Mouse (Mus musculus) neural tube, embryonic 14.5 days (tissue): ENCODE data around the gene Crebbp. TPM values are rescaled to one million over a fixed set of nuclear protein-coding genes. Genes with fewer than 3 reads are reported as not detected.
"Not testable (repeated sequence)": the region's sequence is repeated elsewhere in the genome, so short reads cannot be mapped to it uniquely, and the experiment has no call there.

Experiments used
- ATAC-seq: fragments of 200-750 bp; cut with Nextera tagmentation; 2 replicates; pipeline ENCODE4 v1.8.0; 2017; ENCODE audit warnings: low read depth, mild to moderate bottlenecking, moderate TSS enrichment, moderate library complexity
- H3K27ac ChIP-seq: fragments of 300-500 bp; sonication (generic); 2 replicates; pipeline ENCODE4 v1.5.1; 2014; ENCODE audit warnings: low read depth, mild to moderate bottlenecking, control low read depth, low read length, moderate library complexity, mixed read lengths
- H3K27me3 ChIP-seq: fragments of 300-500 bp; sonication (generic); 2 replicates; pipeline ENCODE4 v1.6.1; 2014; ENCODE audit warnings: low read length; ENCODE audit not compliant: control insufficient read depth, insufficient read depth
- H3K36me3 ChIP-seq: fragments of 300-500 bp; sonication (generic); 2 replicates; pipeline ENCODE4 v1.6.1; 2014; ENCODE audit warnings: low read length, mixed read lengths; ENCODE audit not compliant: control insufficient read depth, insufficient read depth
- H3K4me1 ChIP-seq: fragments of 300-500 bp; sonication (generic); 2 replicates; pipeline ENCODE4 v1.6.1; 2014; ENCODE audit warnings: low read length; ENCODE audit not compliant: control insufficient read depth, insufficient read depth
- H3K4me2 ChIP-seq: fragments of 300-500 bp; sonication (generic); 2 replicates; pipeline ENCODE4 v1.6.1; 2014; ENCODE audit warnings: mild to moderate bottlenecking, low read depth, low read length, control low read depth
- H3K4me3 ChIP-seq: fragments of 300-500 bp; sonication (generic); 2 replicates; pipeline ENCODE4 v1.5.1; 2014; ENCODE audit warnings: low read depth, low read length, control low read depth, mixed read lengths
- H3K9ac ChIP-seq: fragments of 300-500 bp; sonication (generic); replicated peaks from 2 replicates; pipeline ENCODE4 v1.6.1; 2014; ENCODE audit warnings: low read depth, mild to moderate bottlenecking, control low read depth, low read length, mixed read lengths
- H3K9me3 ChIP-seq: fragments of 300-500 bp; sonication (generic); 2 replicates; pipeline ENCODE4 v1.6.1; 2016; ENCODE audit warnings: low read length; ENCODE audit not compliant: control insufficient read depth
- WGBS: fragments of 180-500 bp; shearing (Covaris S2); extraction: QIAGEN DNeasy Blood & Tissue Kit; methylation state at CpG from one replicate; pipeline ENCODE4 v1.1.7; 2014; 5-methylcytosine and 5-hydroxymethylcytosine counted together
- polyA plus RNA-seq: library from polyadenylated mRNA; unstranded; fragments of >200 nt; fragmentation: Nextera tagmentation; extraction: Ambion mirVana; gene quantifications from 2 replicates; pipeline ENCODE4 v1.2.1, GENCODE M21; 2014

Gene Crebbp
- polyA plus RNA-seq, 1 experiment from 2014 or later: 55.2 TPM

- not testable (repeated sequence) for H3K9ac ChIP-seq
Observed at GRCm38 (mm10) chr16:4078302-4078701, 135.5 kb downstream of the Crebbp start.

GRCm38 (mm10) chr16:4077384-4078061 is 136.3 kb downstream of the Crebbp start, which contains the start of gene Trap1:
Trap1 (minus strand) TSS chr16:4077827.
- Histone ChIP-seq H3K4me3 (peak within 1 kb of the TSS; percentile 87), H3K4me2 (peak within 1 kb of the TSS; percentile 57), H3K36me3 (0 out of 2 replicates have a peak, but pooled peaks cover 3% of the 10 kb centered on the region), H3K27ac (peak within 1 kb of the TSS; percentile 86), H3K4me1 (peaks cover 9% of the 10 kb centered on the region; the same call in 1 of the 2 replicates), H3K9me3 (no peaks in the 10 kb centered on the region), H3K9ac (peak within 1 kb of the TSS; percentile 82), H3K27me3 (no peaks in the 10 kb centered on the region)
- under 1% methylated on average over 52 of the region's 58 CpGs for WGBS
- peak; percentile 99 for ATAC-seq

More at GRCm38 (mm10) chr16:4078302-4078701, 135.5 kb downstream of the Crebbp start:
- WGBS: 79% methylated on average over 10 of the region's 10 CpGs
- not testable (repeated sequence) for H3K27me3 ChIP-seq, ATAC-seq, H3K27ac ChIP-seq, H3K9me3 ChIP-seq, H3K36me3 ChIP-seq, H3K4me1 ChIP-seq, H3K4me3 ChIP-seq
- peak overlapping the region; percentile 57; the same call in 1 of the 2 replicates for H3K4me2 ChIP-seq

GRCm38 (mm10) chr16:4074836-4075235 is 139.0 kb downstream of the Crebbp start:
- WGBS: 77% methylated on average over 3 of the region's 3 CpGs
- Histone ChIP-seq H3K9me3 (no peaks in the 10 kb centered on the region), H3K36me3 (0 out of 2 replicates have a peak, but pooled peaks cover 3% of the 10 kb centered on the region)

GRCm38 (mm10) chr16:4074297-4074696 is 139.5 kb downstream of the Crebbp start:
- H3K4me3 ChIP-seq: no peak overlapping the region
- H3K4me1 ChIP-seq: peaks cover 9% of the 10 kb centered on the region; the same call in 1 of the 2 replicates
- H3K36me3 ChIP-seq: 0 out of 2 replicates have a peak, but pooled peaks cover 3% of the 10 kb centered on the region
- H3K4me2 ChIP-seq: no peak overlapping the region
- no peaks in the 10 kb centered on the region for H3K27me3 ChIP-seq
- no peak overlapping the region for H3K27ac ChIP-seq
- no peak overlapping the region for H3K9ac ChIP-seq
- ATAC-seq: no peak
- no peaks in the 10 kb centered on the region for H3K9me3 ChIP-seq
- 73% methylated on average over 6 of the region's 6 CpGs for WGBS

More at GRCm38 (mm10) chr16:4074836-4075235, 139.0 kb downstream of the Crebbp start:
- H3K27ac ChIP-seq: no peak overlapping the region
- no peak overlapping the region for H3K9ac ChIP-seq
- H3K4me2 ChIP-seq: no peak overlapping the region
- H3K27me3 ChIP-seq: no peaks in the 10 kb centered on the region
- no peak overlapping the region for H3K4me3 ChIP-seq
- peaks cover 9% of the 10 kb centered on the region; the same call in 1 of the 2 replicates for H3K4me1 ChIP-seq
- ATAC-seq: no peak

GRCm38 (mm10) chr16:4068588-4068987 is 145.2 kb downstream of the Crebbp start:
- WGBS: 63% methylated on average over 8 of the region's 8 CpGs
- H3K27me3 ChIP-seq: no peaks in the 10 kb centered on the region
- H3K36me3 ChIP-seq: peaks cover 26% of the 10 kb centered on the region
- no peak overlapping the region for H3K4me3 ChIP-seq
- H3K27ac ChIP-seq: no peak overlapping the region
- no peak for ATAC-seq
- H3K9me3 ChIP-seq: no peaks in the 10 kb centered on the region
- H3K4me2 ChIP-seq: no peak overlapping the region
- H3K9ac ChIP-seq: no peak overlapping the region
- no peaks in the 10 kb centered on the region for H3K4me1 ChIP-seq

GRCm38 (mm10) chr16:4064945-4065344 is 148.9 kb downstream of the Crebbp start:
- H3K27ac ChIP-seq: no peak overlapping the region
- no peaks in the 10 kb centered on the region for H3K9me3 ChIP-seq
- H3K9ac ChIP-seq: no peak overlapping the region
- no peak overlapping the region for H3K4me3 ChIP-seq
- H3K36me3 ChIP-seq: peaks cover 46% of the 10 kb centered on the region
- ATAC-seq: no peak
- no peaks in the 10 kb centered on the region for H3K27me3 ChIP-seq
- H3K4me2 ChIP-seq: no peak overlapping the region
- WGBS: 98% methylated on average over 4 of the region's 4 CpGs
- no peaks in the 10 kb centered on the region for H3K4me1 ChIP-seq

GRCm38 (mm10) chr16:4053811-4054210 is 160.0 kb downstream of the Crebbp start:
- Histone ChIP-seq H3K36me3 (peaks cover 53% of the 10 kb centered on the region), H3K9me3 (no peaks in the 10 kb centered on the region), H3K27me3 (no peaks in the 10 kb centered on the region), H3K4me2 (no peak overlapping the region), H3K4me3 (no peak overlapping the region), H3K27ac (no peak overlapping the region), H3K4me1 (no peaks in the 10 kb centered on the region), H3K9ac (no peak overlapping the region)
- ATAC-seq: no peak
- WGBS: 90% methylated on average over 3 of the region's 3 CpGs

- H3K4me2 ChIP-seq: no peak overlapping the region
- ATAC-seq: no peak
- H3K9me3 ChIP-seq: no peaks in the 10 kb centered on the region
- WGBS: 94% methylated on average over 4 of the region's 4 CpGs
- no peak overlapping the region for H3K4me3 ChIP-seq
- H3K36me3 ChIP-seq: peaks cover 56% of the 10 kb centered on the region
- no peak overlapping the region for H3K9ac ChIP-seq
- H3K4me1 ChIP-seq: no peaks in the 10 kb centered on the region
- H3K27ac ChIP-seq: no peak overlapping the region
- no peaks in the 10 kb centered on the region for H3K27me3 ChIP-seq
Observed at GRCm38 (mm10) chr16:4052601-4053000, 161.2 kb downstream of the Crebbp start.

- Histone ChIP-seq H3K27ac (no peak overlapping the region), H3K27me3 (no peaks in the 10 kb centered on the region), H3K9me3 (no peaks in the 10 kb centered on the region), H3K4me2 (no peak overlapping the region), H3K4me3 (no peak overlapping the region), H3K4me1 (no peaks in the 10 kb centered on the region), H3K9ac (no peak overlapping the region), H3K36me3 (peaks cover 36% of the 10 kb centered on the region)
- WGBS: 85% methylated on average over 4 of the region's 4 CpGs
- ATAC-seq: no peak
Observed at GRCm38 (mm10) chr16:4045524-4045923, 168.3 kb downstream of the Crebbp start.
